Mouse (Mus musculus) MEL (cell line): ENCODE data around the gene Rtl9.

Source experiments
- CHD2 ChIP-seq: IDR thresholded peaks from 2 replicates; pipeline ENCODE4 v1.6.1; 2011; ENCODE audit warnings: low read length, improper control_type of control experiment
- CTCF ChIP-seq, 3 experiments: IDR thresholded peaks in 2 of 3; conservative IDR thresholded peaks in 1 of 3; 2 replicates each; pipeline ENCODE4 v1.5.1; 2011 to 2012; ENCODE audit warnings: low read length in 3 of 3, low read depth in 2 of 3, mild to moderate bottlenecking in 2 of 3, improper control_type of control experiment in 1 of 3, inconsistent platforms in 1 of 3, mixed read lengths in 1 of 3, moderate library complexity in 1 of 3; ENCODE audit not compliant: control insufficient read depth in 1 of 3, insufficient read depth in 1 of 3, poor library complexity in 1 of 3, severe bottlenecking in 1 of 3
- ELF1 ChIP-seq: IDR thresholded peaks from 2 replicates; pipeline ENCODE4 v1.6.1; 2014; ENCODE audit warnings: low read depth, mild to moderate bottlenecking, inconsistent platforms, low read length, improper control_type of control experiment, moderate library complexity
- HCFC1 ChIP-seq: IDR thresholded peaks from 2 replicates; pipeline ENCODE4 v1.6.1; 2012; ENCODE audit warnings: low read depth, mild to moderate bottlenecking, inconsistent platforms, low read length, improper control_type of control experiment, moderate library complexity
- MAX ChIP-seq: IDR thresholded peaks from 2 replicates; pipeline ENCODE4 v1.6.1; 2011; ENCODE audit warnings: low read length, improper control_type of control experiment
- MEF2A ChIP-seq: IDR thresholded peaks from 2 replicates; pipeline ENCODE4 v1.6.1; 2014; ENCODE audit warnings: low read depth, mild to moderate bottlenecking, inconsistent platforms, low read length, improper control_type of control experiment; ENCODE audit not compliant: poor library complexity, insufficient replicate concordance, severe bottlenecking; ENCODE audit errors: extremely low read depth
- POLR2A ChIP-seq, 2 experiments: IDR thresholded peaks; 2 replicates each; pipeline ENCODE4 v1.6.1; 2011 to 2012; ENCODE audit warnings: low read length in 2 of 2, mild to moderate bottlenecking in 2 of 2, control low read depth in 1 of 2, improper control_type of control experiment in 1 of 2, low read depth in 1 of 2, moderate library complexity in 1 of 2; ENCODE audit not compliant: control insufficient read depth in 1 of 2, insufficient read depth in 1 of 2, poor library complexity in 1 of 2
- SIN3A ChIP-seq: IDR thresholded peaks from 2 replicates; pipeline ENCODE4 v1.6.1; 2012; ENCODE audit warnings: low read length, improper control_type of control experiment, inconsistent platforms
- SMC3 ChIP-seq: IDR thresholded peaks from 2 replicates; pipeline ENCODE4 v1.6.1; 2011; ENCODE audit warnings: low read depth, low read length, improper control_type of control experiment
- TBP ChIP-seq: IDR thresholded peaks from 2 replicates; pipeline ENCODE4 v1.8.0; 2011; ENCODE audit warnings: low read depth, low read length, improper control_type of control experiment
- UBTF ChIP-seq: IDR thresholded peaks from 2 replicates; pipeline ENCODE4 v1.6.1; 2012; ENCODE audit warnings: low read depth, mild to moderate bottlenecking, inconsistent platforms, low read length, improper control_type of control experiment, moderate library complexity, borderline replicate concordance; ENCODE audit not compliant: insufficient read depth

DNA sequence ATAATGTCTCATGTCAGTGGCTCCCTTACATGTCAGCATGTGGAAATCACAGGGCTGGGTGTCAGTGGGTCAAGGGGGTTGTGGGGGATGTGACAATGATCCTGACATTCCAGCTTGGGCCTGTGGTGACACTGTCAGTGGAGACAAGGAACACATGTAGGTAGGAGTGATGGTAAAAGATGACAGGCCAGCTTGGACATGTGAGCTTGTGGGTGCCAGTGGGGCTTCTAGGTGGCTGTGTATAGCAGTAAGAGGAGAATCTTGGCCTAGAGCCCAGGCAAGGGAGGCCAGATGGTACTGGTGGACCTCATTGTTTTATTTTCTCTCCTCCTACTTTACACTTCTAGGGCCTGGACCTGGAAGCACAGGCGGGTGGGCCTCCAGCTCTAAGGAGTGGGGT is 16.7 kb upstream of the Rtl9 start:
- TF ChIP-seq SMC3 (no peak), CTCF (IDR thresholded peaks at IDR 0.05 in 2 of 3, conservative IDR thresholded peaks at IDR 0.05 in 1 of 3; ENCODE audit: control insufficient read depth in 1 of 3, insufficient read depth in 1 of 3, low read depth in 2 of 3, low read length in 3 of 3, poor library complexity in 1 of 3, severe bottlenecking in 1 of 3) (no peak), POLR2A (IDR thresholded peaks at IDR 0.05; ENCODE audit: control insufficient read depth in 1 of 2, insufficient read depth in 1 of 2, low read depth in 1 of 2, low read length in 2 of 2, poor library complexity in 1 of 2) (no peak), ELF1 (no peak), SIN3A (no peak), CHD2 (no peak), HCFC1 (no peak), MEF2A (no peak), TBP (no peak), MAX (no peak), UBTF (no peak)
